Mouse (Mus musculus): ENCODE measurements around the gene Xylt1.

- TF ChIP-seq CTCF (IDR thresholded peaks at IDR 0.05; ENCODE audit: control insufficient read depth, insufficient read depth, low read length): no peak
- no peak for TF ChIP-seq POLR2A (IDR thresholded peaks at IDR 0.05; ENCODE audit: borderline replicate concordance, control insufficient read depth, low read depth, low read length)
Measured at GRCm38 (mm10) chr7:117399971-117400370, 19.2 kb downstream of the Xylt1 start.
